Mouse (Mus musculus): ENCODE measurements around the gene Speer4e.
"Not testable (repeated sequence)": the region's sequence is repeated elsewhere in the genome, so short reads cannot be mapped to it uniquely, and the experiment has no call there.

Gene Speer4e

GRCm38 (mm10) chr5:14938329-14938728 lies at the start of gene Speer4e:
Speer4e (minus strand) TSS chr5:14938429.
- DNase-seq (ENCODE audit: low read depth, low spot score): not testable (repeated sequence)

- not testable (repeated sequence) for DNase-seq (ENCODE audit: low read depth, low spot score)
Observed at GRCm38 (mm10) chr5:14986649-14987387, 48.6 kb upstream of the Speer4e start.

GRCm38 (mm10) chr5:14978835-14979234 lies 40.6 kb upstream of the Speer4e start, which contains the start of gene Gm10354:
Gm10354 (minus strand) TSS chr5:14978935.
- not testable (repeated sequence) for DNase-seq (ENCODE audit: low read depth, low spot score)

DNA sequence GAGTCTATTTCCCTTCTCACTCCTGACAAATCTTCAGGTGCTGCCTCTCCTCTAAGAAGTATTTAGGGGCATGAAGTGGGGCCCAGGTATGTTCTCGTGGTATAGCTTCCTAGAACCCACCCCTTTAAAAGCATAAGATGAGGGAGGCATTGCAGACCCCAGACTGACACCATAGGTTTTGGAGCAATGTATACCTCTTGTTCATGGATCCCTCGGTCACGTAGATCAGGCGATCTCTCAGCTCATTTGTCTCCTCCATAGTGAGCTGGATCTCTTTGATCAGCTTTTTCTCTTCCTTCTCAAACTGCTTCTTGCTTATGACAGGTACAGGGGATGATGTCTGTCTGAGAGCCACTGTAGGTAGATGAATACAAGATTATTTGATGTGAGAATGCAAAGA lies 39.1 kb upstream of the Speer4e start:
- not testable (repeated sequence) for DNase-seq (ENCODE audit: low read depth, low spot score)

- not testable (repeated sequence) for DNase-seq (ENCODE audit: low read depth, low spot score)
Observed at GRCm38 (mm10) chr5:14975294-14975693, 37.1 kb upstream of the Speer4e start.

DNA sequence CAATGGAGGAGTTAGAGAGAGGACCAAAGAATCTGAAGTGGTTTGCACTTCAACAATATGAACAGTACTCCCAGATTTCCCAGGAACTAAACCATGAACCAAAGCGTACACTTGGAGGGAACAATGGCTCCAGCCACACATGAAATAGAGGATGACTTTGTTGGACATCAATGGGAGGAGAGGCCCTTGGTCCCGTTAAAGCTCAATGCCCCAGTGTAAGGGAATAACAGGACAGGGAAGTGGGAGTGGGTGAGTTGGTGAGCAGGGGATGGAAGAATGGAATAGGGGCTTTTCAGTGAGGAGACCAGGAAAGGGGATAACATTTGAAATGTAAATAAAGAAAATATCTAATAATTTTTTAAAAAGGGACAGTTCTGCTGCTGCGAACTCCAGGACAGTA lies 34.6 kb upstream of the Speer4e start:
- not testable (repeated sequence) for DNase-seq (ENCODE audit: low read depth, low spot score)

DNA sequence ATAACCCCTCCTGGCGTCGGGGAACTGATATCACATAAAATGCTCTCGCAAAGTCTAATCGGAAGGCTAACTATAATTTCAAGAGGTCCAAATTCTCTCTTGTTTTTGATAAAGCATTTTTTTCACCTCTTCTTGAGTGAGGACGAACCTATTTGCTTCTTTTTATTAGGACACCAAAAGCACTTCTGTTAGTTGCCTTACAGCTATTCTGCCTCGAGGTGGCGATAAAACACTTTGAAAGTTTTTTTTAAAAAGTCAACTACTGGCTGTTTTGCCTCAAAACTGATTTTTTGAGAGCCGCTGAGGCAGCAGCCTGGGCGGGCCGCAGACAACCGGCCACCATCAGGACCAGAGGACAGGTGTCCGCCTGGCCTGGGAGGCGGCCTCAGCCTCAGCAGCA lies 25.6 kb upstream of the Speer4e start:
- DNase-seq (ENCODE audit: low read depth, low spot score): not testable (repeated sequence)

GRCm38 (mm10) chr5:14961502-14961901 lies 23.3 kb upstream of the Speer4e start:
- not testable (repeated sequence) for DNase-seq (ENCODE audit: low read depth, low spot score)

DNA sequence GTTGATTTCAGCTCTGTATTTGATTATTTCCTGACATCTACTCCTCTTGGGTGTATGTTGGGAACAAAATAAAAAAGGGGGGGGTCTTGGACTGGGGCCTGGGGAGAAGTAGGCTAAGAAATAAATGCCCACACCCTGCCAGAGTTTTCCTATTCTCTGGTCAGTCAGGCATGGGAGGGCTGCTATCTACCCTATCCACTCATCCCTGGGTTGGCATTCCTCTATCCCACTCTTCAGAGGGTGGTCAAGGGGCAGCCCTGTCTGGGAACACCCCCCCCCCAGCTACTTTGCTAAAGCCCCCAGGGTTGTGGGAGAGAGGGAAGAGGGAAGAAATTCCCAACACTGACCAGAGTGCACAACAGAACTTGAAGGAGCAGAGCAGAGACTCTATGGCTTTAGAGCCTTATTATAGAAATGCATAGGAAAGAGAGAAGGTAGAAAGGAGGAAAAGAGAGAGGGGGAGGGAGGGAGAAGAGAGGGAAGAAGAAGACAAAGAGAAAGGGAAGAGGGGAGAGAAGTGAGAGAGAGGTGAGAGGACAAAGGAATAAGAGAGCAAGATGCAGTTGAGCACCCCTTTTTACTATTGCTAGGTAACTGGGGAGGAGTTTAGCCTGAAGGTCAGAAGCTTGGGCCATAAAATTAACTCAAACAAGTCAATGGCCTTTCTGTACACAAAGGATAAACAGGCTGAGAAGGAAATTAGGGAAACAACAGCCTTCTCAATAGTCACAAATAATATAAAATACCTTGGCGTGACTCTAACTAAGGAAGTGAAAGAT lies 17.9 kb upstream of the Speer4e start:
- DNase-seq (ENCODE audit: low read depth, low spot score): not testable (repeated sequence)

- DNase-seq (ENCODE audit: low read depth, low spot score): not testable (repeated sequence)
Observed at GRCm38 (mm10) chr5:14953587-14953986, 15.4 kb upstream of the Speer4e start.

GRCm38 (mm10) chr5:14952749-14953148 lies 14.5 kb upstream of the Speer4e start:
- DNase-seq (ENCODE audit: low read depth, low spot score): not testable (repeated sequence)

DNA sequence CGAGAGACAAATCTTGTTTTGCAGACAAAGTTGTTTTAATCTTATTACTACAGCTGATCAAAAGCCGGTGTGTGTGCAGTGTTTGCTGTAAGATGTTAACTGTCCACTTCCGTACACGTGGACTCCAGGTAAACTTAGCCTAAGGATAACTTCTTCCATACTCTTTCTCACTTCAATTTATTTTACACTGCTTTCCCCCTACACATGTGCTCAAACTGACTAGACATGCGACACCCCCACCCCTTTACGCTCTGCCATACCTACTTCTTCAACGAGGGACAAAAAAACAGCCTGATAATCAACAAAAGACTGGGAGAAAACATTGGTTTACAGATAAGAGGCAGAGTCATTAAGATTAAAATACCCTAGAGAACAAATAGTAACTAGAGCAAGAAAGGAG lies 13.6 kb upstream of the Speer4e start:
- DNase-seq (ENCODE audit: low read depth, low spot score): not testable (repeated sequence)

- DNase-seq (ENCODE audit: low read depth, low spot score): not testable (repeated sequence)
Observed at GRCm38 (mm10) chr5:14947482-14948198, 9.4 kb upstream of the Speer4e start.

DNA sequence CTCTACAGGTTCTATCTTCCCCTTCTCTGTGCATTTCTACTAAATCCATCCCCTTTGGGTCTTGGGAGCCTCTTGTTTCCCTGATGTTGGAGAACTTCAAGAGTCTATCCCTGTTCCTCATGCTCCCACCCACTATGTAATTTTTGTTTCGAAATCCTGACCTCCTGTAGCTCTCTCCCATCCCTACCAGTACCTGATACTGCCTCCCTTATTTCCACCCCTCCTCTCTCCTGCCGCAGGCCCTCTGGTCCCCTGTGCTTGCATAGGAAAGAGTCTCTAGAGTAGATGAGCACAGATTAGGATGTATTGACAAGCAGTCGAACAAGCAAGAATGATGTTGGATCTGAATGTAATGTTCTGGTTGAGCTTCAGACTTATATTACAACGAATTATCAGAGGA lies 7.3 kb upstream of the Speer4e start:
- DNase-seq (ENCODE audit: low read depth, low spot score): not testable (repeated sequence)

- DNase-seq (ENCODE audit: low read depth, low spot score): not testable (repeated sequence)
Observed at GRCm38 (mm10) chr5:14941043-14941442, 2.8 kb upstream of the Speer4e start.

- not testable (repeated sequence) for DNase-seq (ENCODE audit: low read depth, low spot score)
Observed at GRCm38 (mm10) chr5:14933721-14934120, 4.5 kb downstream of the Speer4e start.

GRCm38 (mm10) chr5:14927047-14927446 lies 11.2 kb downstream of the Speer4e start:
- not testable (repeated sequence) for DNase-seq (ENCODE audit: low read depth, low spot score)

- not testable (repeated sequence) for DNase-seq (ENCODE audit: low read depth, low spot score)
Observed at GRCm38 (mm10) chr5:14914799-14915198, 23.4 kb downstream of the Speer4e start, which contains the start of gene Gm9758. Gm9758 (minus strand) TSS chr5:14914899.

GRCm38 (mm10) chr5:14914361-14914760 lies 23.9 kb downstream of the Speer4e start:
- DNase-seq (ENCODE audit: low read depth, low spot score): not testable (repeated sequence)

DNA sequence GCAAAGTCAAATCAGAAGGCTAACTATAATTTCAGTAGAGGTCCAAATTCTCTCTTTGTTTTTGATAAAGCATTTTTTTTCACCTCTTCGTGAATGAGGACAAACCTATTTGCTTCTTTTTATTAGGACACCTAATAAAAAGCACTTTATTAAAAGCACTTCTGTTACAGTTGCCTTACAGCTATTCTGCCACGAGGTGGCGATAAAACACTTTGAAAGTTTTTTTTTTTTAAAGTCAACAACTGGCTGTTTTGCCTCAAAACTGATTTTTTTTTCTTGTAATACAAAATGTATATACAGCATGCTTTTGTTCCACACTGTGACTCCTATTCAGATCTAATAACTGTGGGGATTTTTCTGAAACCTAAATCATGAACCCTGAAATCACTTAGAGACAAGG lies 34.7 kb downstream of the Speer4e start:
- DNase-seq (ENCODE audit: low read depth, low spot score): not testable (repeated sequence)

DNA sequence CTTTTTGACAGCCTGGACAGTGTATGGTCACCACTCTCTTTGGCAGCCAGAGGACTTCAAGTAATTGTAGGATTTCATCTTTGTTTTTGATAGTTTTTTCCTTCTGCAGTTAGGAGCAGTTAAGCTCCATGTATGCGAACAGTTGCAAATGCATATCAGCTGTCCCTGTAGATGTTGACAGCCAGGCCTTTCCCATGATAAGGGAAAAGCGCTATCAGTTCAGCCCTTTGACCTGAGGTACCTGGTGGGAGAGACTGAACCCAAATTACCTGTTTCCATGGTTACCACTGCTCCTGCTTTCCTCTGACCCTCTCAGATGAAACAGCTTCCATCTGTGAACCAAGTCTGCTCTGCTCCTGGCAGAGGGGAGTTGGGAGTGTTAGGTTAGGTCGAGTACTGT lies 46.0 kb downstream of the Speer4e start:
- DNase-seq (ENCODE audit: low read depth, low spot score): no peak

GRCm38 (mm10) chr5:14885291-14885690 lies 52.9 kb downstream of the Speer4e start:
- not testable (repeated sequence) for DNase-seq (ENCODE audit: low read depth, low spot score)

Data from CD4-positive, CD25-positive, alpha-beta regulatory T cell, adult 2 months (primary cell).